Mouse (Mus musculus) neural tube, embryonic 14.5 days (tissue): ENCODE measurements around the gene Sulf2. TPM values are rescaled to one million over a fixed set of nuclear protein-coding genes. Genes with fewer than 3 reads are reported as not detected.

Experiments used
- ATAC-seq: fragments of 200-750 bp; cut with Nextera tagmentation; 2 replicates; pipeline ENCODE4 v1.8.0; 2017; ENCODE audit warnings: low read depth, mild to moderate bottlenecking, moderate TSS enrichment, moderate library complexity
- H3K27ac ChIP-seq: fragments of 300-500 bp; sonication (generic); 2 replicates; pipeline ENCODE4 v1.5.1; 2014; ENCODE audit warnings: low read depth, mild to moderate bottlenecking, control low read depth, low read length, moderate library complexity, mixed read lengths
- H3K27me3 ChIP-seq: fragments of 300-500 bp; sonication (generic); 2 replicates; pipeline ENCODE4 v1.6.1; 2014; ENCODE audit warnings: low read length; ENCODE audit not compliant: control insufficient read depth, insufficient read depth
- H3K36me3 ChIP-seq: fragments of 300-500 bp; sonication (generic); 2 replicates; pipeline ENCODE4 v1.6.1; 2014; ENCODE audit warnings: low read length, mixed read lengths; ENCODE audit not compliant: control insufficient read depth, insufficient read depth
- H3K4me1 ChIP-seq: fragments of 300-500 bp; sonication (generic); 2 replicates; pipeline ENCODE4 v1.6.1; 2014; ENCODE audit warnings: low read length; ENCODE audit not compliant: control insufficient read depth, insufficient read depth
- H3K4me2 ChIP-seq: fragments of 300-500 bp; sonication (generic); 2 replicates; pipeline ENCODE4 v1.6.1; 2014; ENCODE audit warnings: mild to moderate bottlenecking, low read depth, low read length, control low read depth
- H3K4me3 ChIP-seq: fragments of 300-500 bp; sonication (generic); 2 replicates; pipeline ENCODE4 v1.5.1; 2014; ENCODE audit warnings: low read depth, low read length, control low read depth, mixed read lengths
- H3K9ac ChIP-seq: fragments of 300-500 bp; sonication (generic); replicated peaks from 2 replicates; pipeline ENCODE4 v1.6.1; 2014; ENCODE audit warnings: low read depth, mild to moderate bottlenecking, control low read depth, low read length, mixed read lengths
- H3K9me3 ChIP-seq: fragments of 300-500 bp; sonication (generic); 2 replicates; pipeline ENCODE4 v1.6.1; 2016; ENCODE audit warnings: low read length; ENCODE audit not compliant: control insufficient read depth
- WGBS: fragments of 180-500 bp; shearing (Covaris S2); extraction: QIAGEN DNeasy Blood & Tissue Kit; methylation state at CpG from one replicate; pipeline ENCODE4 v1.1.7; 2014; 5-methylcytosine and 5-hydroxymethylcytosine counted together
- polyA plus RNA-seq: library from polyadenylated mRNA; unstranded; fragments of >200 nt; fragmentation: Nextera tagmentation; extraction: Ambion mirVana; gene quantifications from 2 replicates; pipeline ENCODE4 v1.2.1, GENCODE M21; 2014

Gene Sulf2
- polyA plus RNA-seq, 1 experiment from 2014 or later, result 141 TPM

DNA sequence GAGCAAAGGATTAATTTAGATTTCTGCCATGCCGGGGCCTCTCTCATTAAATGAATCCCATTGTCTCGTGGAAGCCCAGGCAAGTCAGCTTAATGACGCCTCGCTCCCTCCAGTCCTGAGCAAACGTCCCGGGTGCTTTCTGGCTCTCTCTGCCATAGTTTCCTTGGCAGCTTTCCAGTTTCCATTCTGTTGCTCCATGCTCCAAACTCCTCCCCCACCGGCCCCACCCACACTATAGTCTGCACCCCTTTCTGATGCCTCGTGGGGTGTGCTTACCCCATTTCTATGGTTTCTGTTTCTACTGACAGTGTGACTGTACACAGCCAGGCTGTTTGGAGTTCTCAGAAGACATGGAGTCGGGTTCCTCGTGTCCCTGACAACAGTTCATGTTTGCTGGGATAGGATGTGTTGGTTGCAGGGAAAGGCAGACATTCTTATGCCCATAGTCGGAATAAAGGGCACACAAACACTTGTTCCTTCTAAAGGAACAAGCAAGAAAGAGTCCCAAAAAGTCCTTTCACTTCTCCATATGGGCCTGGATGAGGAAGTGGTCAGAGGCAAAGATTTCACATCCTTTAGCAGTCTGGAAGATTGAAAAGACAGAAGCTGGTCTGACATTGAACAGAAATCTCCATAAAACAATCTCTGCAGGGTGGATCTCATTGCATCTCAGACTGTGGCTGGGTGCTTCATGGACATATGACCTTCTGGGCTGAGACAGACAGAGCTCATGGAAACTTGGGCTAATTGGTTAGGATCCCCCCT, 25.5 kb upstream of the Sulf2 start:
- 25% methylated on average over 11 of the region's 11 CpGs for WGBS

DNA sequence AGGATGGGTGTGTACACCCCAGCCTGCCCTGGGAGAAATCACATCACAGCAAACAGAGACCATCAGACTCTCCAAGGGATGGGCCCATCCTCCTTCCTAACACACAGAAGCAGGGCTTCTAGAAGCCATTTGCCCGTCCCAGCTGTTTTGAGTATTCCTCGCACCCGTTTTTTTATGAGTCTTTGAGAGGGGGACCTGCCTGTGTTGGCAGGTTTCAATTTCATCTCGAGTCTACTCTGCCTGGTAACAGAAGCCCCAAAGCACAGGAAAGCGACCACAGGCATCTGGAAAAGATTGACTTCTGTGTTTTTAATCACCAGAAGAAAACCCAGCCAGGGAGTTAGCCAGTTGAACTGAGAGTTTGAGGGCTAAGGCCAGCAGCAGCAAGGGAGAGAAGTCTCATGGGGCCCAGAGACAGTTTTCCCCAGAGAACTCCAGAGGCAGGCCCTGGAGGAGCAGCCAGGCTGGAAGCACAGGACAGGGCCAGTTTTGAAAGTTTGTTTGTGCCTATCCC, 24.7 kb upstream of the Sulf2 start:
- no peaks in the 10 kb centered on the region for H3K36me3 ChIP-seq
- no peak overlapping the region for H3K4me3 ChIP-seq
- no peak for ATAC-seq
- WGBS, result 36% methylated on average over 5 of the region's 5 CpGs
- H3K27ac ChIP-seq, result peak overlapping the region; percentile 55; the same call in 1 of the 2 replicates
- no peak overlapping the region for H3K4me2 ChIP-seq
- H3K9me3 ChIP-seq, result no peaks in the 10 kb centered on the region
- peaks cover 12% of the 10 kb centered on the region; the same call in 1 of the 2 replicates for H3K4me1 ChIP-seq
- H3K27me3 ChIP-seq, result no peaks in the 10 kb centered on the region
- no peak overlapping the region for H3K9ac ChIP-seq

More for the DNA sequence above, 25.5 kb upstream of the Sulf2 start:
- Histone ChIP-seq H3K4me3 (no peak overlapping the region), H3K9ac (no peak overlapping the region), H3K4me2 (no peak overlapping the region), H3K9me3 (no peaks in the 10 kb centered on the region), H3K36me3 (no peaks in the 10 kb centered on the region), H3K27ac (peak overlapping the region; percentile 55; the same call in 1 of the 2 replicates), H3K4me1 (peaks cover 12% of the 10 kb centered on the region; the same call in 1 of the 2 replicates), H3K27me3 (no peaks in the 10 kb centered on the region)
- no peak for ATAC-seq

DNA sequence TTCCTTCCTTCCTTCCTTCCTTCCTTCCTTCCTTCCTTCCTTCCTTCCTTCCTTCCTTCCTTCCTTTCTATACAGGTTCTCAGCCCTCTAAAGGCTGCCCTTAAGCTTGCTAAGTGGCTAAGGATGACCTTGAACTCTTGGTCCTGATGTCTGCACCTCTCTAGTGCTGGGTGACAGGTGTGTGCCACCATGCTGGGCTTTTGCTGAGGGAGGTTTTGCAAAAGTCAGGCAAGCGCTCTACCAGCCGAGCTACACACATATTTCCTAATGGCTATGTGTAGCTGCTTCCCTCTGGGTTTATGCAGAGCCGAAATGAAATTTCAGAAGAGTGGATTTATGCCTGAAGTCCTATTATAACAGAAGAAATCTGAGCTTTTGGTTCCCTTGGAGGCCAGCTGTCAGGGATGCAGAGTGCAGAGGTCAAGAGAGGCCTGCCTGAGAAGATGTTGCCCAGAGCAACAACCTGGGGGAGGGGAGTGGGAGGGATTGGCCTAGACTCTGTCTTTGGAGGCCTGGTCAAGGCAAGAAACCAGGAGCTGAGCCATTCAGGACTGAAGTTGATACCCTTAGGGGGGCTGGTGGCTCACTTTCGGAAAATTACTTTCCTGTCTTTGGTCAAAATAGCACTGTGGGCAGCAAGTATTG, 24.1 kb upstream of the Sulf2 start:
- Histone ChIP-seq H3K36me3 (no peaks in the 10 kb centered on the region), H3K27ac (no peak overlapping the region), H3K9me3 (no peaks in the 10 kb centered on the region), H3K4me2 (no peak overlapping the region), H3K4me3 (no peak overlapping the region), H3K27me3 (no peaks in the 10 kb centered on the region), H3K9ac (no peak overlapping the region), H3K4me1 (peaks cover 12% of the 10 kb centered on the region; the same call in 1 of the 2 replicates)
- 48% methylated on average over 4 of the region's 4 CpGs for WGBS
- no peak for ATAC-seq

DNA sequence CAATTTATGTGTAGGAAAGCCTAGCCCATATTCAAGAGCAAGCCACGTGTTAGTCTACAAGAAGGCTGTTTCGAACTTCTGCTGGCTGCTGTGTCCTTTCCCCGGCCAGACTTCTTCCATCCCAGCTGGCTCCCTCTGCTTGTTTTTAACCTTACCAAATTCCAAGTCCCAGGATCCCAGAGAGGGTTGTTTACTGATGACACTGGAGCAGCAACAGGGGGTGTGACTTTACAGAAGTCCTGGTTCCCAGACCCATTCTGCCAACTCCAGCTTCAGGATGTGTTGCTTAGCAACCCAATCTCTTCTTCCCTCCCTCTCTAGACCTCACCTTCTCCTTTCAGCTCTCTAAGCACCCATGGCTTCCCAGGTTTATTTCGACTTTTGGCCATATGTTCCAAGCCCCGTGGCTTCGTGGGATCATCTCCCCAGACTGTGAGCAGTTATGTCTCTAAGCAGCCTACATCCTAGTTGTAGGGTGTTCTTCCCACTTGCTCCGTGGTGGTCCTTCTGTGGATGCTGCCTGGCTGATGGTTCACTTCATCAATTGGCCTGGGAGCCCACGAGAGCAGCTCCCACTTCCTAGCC, 20.2 kb upstream of the Sulf2 start:
- Histone ChIP-seq H3K9me3 (no peaks in the 10 kb centered on the region), H3K4me3 (no peak overlapping the region), H3K4me2 (no peak overlapping the region), H3K4me1 (peaks cover 9% of the 10 kb centered on the region; the same call in 1 of the 2 replicates), H3K9ac (no peak overlapping the region), H3K36me3 (no peaks in the 10 kb centered on the region), H3K27ac (no peak overlapping the region), H3K27me3 (peaks cover 3% of the 10 kb centered on the region; the same call in 1 of the 2 replicates)
- no peak for ATAC-seq
- WGBS, result 58% methylated on average over 8 of the region's 8 CpGs

DNA sequence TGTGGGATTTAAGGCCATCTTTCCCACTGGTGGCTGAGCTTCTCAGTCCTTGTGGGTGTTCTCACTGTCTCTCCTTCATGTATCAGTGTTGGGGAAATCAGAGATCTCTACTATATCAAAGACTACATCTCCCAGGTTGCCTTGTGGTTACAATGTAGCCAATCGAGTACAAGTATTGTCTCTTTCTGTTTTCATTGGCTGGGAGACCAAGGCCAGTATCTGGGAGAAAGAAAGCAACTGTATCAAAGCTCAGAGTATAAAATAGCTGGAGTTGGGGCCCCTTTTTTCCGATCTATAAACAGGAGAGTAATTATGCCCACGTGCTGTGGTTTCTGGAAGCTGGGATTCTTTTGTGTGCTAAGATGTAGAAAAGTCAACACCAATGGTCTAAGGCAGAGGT, 19.7 kb upstream of the Sulf2 start:
- peaks cover 5% of the 10 kb centered on the region; the same call in 1 of the 2 replicates for H3K4me1 ChIP-seq
- no peak overlapping the region for H3K27ac ChIP-seq
- no peak overlapping the region for H3K9ac ChIP-seq
- peak; percentile 67; the same call in 1 of the 2 replicates for ATAC-seq
- no peak overlapping the region for H3K4me3 ChIP-seq
- no peaks in the 10 kb centered on the region for H3K36me3 ChIP-seq
- H3K9me3 ChIP-seq, result no peaks in the 10 kb centered on the region
- H3K4me2 ChIP-seq, result no peak overlapping the region
- 19% methylated on average over 3 of the region's 3 CpGs for WGBS
- H3K27me3 ChIP-seq, result peaks cover 3% of the 10 kb centered on the region; the same call in 1 of the 2 replicates

DNA sequence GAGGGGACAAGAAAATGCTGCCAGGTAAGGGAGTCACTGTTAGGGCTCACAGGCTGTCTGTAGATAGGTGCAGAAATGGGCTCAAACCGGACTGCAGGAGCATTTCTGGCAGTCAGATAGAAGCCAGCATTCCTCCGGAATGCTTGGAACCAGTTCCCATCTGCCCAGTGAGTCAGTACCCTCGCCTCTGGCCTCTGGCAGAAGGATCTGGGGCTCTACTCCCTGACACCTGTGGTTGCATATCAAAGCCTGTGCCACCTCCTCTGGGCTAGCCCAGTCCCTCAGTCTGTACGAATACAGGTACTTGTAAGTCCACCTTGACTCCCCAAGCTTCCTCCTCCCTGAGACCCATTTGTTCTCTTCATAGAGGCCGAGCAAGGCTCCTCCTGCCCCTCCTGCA, 17.7 kb upstream of the Sulf2 start:
- Histone ChIP-seq H3K4me3 (no peak overlapping the region), H3K4me2 (no peak overlapping the region), H3K9ac (no peak overlapping the region), H3K27ac (no peak overlapping the region), H3K9me3 (no peaks in the 10 kb centered on the region), H3K36me3 (no peaks in the 10 kb centered on the region), H3K4me1 (0 out of 2 replicates have a peak, but pooled peaks cover 3% of the 10 kb centered on the region), H3K27me3 (peaks cover 3% of the 10 kb centered on the region; the same call in 1 of the 2 replicates)
- ATAC-seq, result no peak
- WGBS, result 85% methylated on average over 5 of the region's 5 CpGs

DNA sequence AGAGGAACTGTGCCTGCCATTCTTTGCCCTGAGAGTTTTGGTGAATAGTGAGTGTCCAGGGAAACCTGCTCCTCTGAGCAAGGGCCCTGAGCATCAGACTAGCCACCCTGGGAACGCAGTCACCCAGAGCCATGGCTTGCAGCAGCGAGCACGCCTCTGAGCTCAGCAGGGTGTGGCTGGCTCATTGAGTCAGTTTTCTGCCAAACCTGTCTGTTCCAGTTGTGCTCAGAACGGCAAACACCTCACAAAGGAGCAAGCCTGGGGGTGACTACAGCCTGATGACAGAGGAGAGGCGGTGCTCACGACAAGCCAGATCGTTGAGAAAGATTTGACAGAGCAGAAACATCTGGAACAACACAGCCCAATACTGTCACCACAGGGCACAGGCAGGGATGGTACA, 14.7 kb upstream of the Sulf2 start:
- no peak for ATAC-seq
- H3K4me2 ChIP-seq, result no peak overlapping the region
- H3K4me1 ChIP-seq, result 0 out of 2 replicates have a peak, but pooled peaks cover 3% of the 10 kb centered on the region

DNA sequence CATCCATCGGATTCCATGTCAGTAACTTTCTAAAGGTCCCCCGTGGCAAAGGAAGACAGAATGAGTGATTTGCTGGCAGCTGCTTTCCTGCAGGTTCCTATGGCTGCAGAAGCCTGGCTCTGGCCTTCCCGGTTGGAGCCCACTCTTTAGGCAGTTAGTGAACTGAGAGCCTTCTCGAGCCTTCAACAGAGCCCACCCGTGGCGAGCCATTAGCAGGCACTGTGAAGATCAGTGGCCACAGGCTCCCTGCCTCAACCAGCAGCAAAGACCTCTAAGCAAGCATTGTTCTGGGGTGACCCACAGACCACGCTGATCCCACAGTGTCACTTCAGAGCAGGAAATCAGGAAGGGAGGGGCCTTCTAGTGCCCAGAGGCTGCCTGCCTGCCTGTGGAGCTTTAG, 13.4 kb upstream of the Sulf2 start:
- Histone ChIP-seq H3K4me1 (0 out of 2 replicates have a peak, but pooled peaks cover 3% of the 10 kb centered on the region), H3K9me3 (no peaks in the 10 kb centered on the region), H3K9ac (no peak overlapping the region), H3K36me3 (no peaks in the 10 kb centered on the region), H3K4me2 (no peak overlapping the region), H3K27me3 (peaks cover 3% of the 10 kb centered on the region; the same call in 1 of the 2 replicates), H3K4me3 (no peak overlapping the region), H3K27ac (no peak overlapping the region)
- 12% methylated on average over 7 of the region's 7 CpGs for WGBS
- ATAC-seq, result no peak

More for the DNA sequence above, 14.7 kb upstream of the Sulf2 start:
- WGBS, result 54% methylated on average over 7 of the region's 7 CpGs
- Histone ChIP-seq H3K36me3 (no peaks in the 10 kb centered on the region), H3K9ac (no peak overlapping the region), H3K27ac (no peak overlapping the region), H3K27me3 (peaks cover 3% of the 10 kb centered on the region; the same call in 1 of the 2 replicates), H3K9me3 (no peaks in the 10 kb centered on the region), H3K4me3 (no peak overlapping the region)
